Mouse (Mus musculus) heart, postnatal 10 days (tissue): Measurements from ENCODE around the gene Zcchc24. TPM values are rescaled to one million over a fixed set of nuclear protein-coding genes. Genes with fewer than 3 reads are reported as not detected.

Experiments
- DNase-seq, 2 experiments: peaks; one replicate each; pipeline ENCODE4 v3.0.0; 2021
- intact Hi-C: fragments of 180-260 bp; cut with DNase I; formaldehyde crosslinking; loops from one replicate; pipeline ENCODE4 v1.15.1; 2025
- total RNA-seq, 2 experiments: library from RNA; stranded (reverse); gene quantifications; 2 replicates each; pipeline ENCODE4 v1.2.3; 2021

Zcchc24 gene
- total RNA-seq, 2 experiments from 2014 or later, result 51.8 to 60.1 TPM

DNA sequence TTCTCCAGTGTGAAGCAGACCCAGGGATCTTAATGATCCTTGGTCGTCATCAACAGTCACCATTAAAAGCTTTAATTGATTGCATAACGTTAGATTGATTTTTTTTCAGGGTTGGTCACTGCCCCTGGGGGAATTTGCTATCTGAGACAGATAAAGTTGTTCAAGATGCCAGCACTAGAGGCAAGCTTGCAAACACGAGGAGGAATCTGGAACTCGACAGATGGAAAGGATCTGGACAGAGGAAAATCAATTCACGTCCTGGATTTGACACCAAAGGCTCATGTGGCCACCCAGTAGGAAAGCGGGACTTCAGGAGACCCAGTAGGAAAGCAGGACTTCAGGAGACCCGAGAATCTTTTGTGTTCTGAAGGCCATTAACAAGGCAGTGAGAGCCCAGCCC is 14.4 kb upstream of the Zcchc24 start:
- intact Hi-C loops, result no loop called here
- no peak for DNase-seq

DNA sequence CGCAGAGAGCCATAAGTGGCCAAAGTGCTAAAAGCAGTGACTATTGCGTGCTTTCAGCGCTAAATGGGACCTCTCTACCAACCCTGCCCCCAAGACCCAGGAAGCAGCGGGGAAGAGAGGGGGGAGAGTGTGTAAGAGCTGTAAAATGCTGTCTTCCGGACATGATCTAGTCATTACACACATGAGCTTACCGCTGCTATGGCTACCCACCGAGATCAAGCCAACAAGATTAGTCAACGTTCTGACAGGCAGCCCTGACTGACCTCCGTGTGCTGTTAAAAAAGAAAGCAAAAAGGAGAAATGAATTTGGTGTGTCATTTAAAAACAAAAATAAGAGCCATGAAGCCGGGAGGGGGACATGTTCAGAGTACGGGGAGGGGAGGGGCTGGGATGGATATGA is 11.8 kb upstream of the Zcchc24 start:
- no peak for DNase-seq
- intact Hi-C loops, result no loop called here

DNA sequence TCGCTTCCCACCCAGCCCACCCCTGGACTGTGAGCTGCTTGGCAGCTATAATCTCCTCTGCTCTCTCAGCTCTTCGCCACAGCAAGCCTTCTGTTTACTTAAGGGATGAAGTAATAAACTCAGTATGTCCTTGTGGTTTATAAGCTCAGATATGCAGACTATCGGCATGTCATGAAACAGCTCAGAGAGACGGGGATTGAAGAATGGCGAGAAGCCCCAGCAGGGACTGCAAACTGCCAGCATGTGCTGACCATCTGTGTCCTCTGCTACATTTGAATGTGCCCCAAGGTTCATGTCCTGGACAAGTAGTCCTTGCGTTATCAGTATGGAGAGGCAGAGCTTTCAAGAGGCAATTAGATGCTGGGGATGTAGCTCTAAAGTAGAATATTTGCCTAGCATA is 7.5 kb upstream of the Zcchc24 start:
- peak; percentile 51 to 63 for DNase-seq
- intact Hi-C loops, result no loop called here

DNA sequence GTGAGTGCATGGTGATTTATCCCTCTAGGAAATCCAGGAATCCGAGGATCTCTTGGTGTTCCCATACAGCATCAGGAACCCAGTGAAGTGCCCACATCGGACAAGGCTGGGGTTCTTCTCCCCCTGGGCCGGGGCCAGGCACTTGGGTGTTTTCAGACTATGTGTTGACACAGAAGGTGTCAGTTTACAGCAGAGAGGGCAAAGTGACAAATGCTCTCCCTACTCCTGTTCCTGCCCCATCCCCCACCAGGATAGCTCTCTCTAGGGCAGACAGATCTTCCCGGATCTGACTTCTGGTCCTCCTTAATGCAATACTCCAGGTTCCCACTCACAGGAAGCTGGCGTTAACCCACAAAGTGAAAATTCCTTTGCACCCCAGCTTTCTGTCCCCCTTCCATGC is 5.3 kb upstream of the Zcchc24 start:
- intact Hi-C loops, result no loop called here
- peak in 1 of 2 experiments; percentile 70 for DNase-seq

DNA sequence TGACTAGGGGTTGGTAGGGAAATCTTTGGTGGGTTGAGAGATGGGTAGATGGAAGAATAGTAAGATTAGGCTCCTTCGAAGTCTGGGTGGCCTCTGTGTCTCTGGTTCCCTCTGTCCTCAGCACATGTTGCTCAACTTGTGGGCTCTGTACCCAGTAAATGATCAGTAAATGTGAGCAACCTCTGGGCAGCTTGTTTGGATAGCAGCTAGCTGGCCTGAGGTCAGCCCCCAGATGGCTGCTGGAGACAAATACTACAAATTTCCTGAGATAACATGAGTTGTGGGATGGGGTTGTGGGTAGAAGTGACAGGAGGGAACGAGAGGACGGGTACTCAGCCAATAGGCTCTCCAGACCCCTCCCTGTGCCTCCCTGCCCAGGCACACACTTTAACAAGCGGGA is 4.2 kb upstream of the Zcchc24 start:
- no peak for DNase-seq
- intact Hi-C loops, result no loop called here

DNA sequence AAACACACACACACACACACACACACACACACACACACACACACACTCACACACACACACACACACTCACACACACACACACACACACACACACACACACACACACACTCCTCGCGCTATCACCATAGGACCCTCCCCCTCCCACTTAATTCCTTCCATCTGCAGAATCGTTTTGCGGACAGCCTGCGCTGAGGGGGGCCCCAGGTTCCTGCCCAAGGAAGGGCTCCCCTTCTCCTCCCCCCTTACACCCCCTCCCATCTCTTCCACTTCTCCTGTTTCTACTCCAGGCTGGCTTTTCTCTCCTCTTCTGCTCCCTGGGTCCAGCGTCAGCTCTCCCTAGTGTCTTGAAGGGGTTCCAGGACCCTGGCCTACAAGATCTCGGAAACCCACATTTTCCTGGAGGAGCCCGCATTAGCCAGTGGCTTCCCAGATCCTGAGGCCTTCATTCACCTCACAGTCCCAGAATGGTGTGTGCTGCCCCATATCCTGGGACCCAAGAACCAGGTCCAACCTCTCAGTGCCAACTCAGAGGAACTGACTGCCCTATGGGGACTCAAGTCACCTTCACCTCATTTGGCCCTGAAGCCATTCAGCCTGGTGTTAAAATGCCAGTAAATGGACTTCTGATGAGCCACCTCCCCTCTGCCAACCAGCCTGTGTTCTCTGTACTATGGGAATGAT is 927 bp upstream of the Zcchc24 start:
- intact Hi-C loops, result loop anchor here (2.0 kb wide), 2 partner anchors 31 to 61 kb away; no protein-coding TSS in a partner anchor
- DNase-seq, result no peak

DNA sequence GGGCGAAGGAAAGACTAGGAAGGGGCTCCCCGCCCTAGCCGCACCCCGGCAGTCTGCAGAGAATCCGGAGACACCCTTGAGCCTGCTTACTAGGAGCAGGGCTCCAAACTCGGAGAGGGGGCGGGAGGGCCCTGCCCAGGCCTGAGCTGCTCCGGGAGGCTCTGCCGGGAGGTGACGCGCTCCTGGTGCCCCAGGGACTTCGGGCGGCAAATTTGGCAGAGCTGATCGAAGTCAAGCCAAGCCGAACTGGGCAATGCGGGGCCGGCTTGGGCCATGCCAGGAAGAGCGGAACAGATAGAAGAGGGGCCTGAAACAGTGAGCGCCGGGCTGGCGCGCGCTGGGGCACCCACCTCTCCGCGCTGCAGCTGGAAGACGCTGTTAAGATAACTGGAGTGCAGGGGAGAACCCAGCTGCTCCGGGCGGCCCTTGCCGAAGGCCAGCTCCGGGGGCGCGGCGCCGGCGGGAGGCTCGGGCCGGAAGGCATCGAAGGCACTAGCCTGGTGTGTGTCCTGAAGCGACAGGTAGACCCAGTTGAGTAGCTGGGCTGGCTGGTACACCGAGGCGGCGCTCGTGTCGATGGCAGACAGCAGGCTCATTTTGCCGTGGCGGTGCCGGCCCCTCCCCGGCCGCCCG is 462 bp downstream of the Zcchc24 start:
- intact Hi-C loops, result loop anchor here (2.0 kb wide), 1 partner anchor 60 kb away; no protein-coding TSS in a partner anchor
- peak; percentile 79 to 80 for DNase-seq

DNA sequence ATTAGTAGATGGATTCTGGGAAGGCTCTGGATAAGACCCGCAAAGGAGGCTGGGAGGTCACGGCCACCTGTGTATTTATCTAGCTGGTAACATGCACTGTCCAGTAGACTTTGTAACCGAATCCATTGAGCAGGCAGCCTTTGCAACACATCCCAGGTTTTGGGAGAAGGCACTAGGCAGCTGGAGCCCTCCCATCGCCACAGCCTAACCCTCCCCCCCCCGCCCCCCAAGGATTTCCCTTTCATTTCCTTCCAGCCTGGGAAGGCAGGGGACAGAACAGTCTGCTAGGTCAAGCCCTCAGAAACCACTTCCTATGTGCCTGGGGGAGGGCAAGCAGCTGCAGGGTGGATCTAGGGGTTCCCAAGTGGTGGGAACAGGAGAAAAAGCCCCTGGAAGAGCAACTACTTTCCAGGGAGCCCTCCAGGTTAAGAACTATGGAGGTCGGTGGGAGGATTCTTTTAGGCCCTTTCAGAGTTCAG is 1.1 kb downstream of the Zcchc24 start:
- DNase-seq, result no peak
- intact Hi-C loops, result loop anchor here (2.0 kb wide), 1 partner anchor 59 kb away; no protein-coding TSS in a partner anchor

DNA sequence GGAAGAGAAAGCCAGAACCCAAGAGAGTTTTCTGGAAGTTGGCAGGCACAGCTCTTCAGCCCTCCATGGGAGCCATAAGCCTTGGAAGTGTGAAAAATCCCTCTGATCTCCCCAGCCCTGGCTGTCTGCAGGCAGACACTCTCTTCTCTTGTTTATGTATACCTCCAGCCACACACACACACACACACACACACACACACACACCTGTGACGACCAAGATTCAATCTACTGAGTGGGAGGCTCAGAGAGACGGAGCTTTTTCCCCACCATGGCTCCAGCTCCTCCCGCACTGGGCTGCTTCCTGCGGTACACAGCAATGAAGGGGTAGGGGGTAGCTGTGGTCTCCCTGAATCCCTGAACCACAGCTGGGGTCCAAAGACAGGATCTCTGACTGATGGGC is 2.4 kb downstream of the Zcchc24 start:
- intact Hi-C loops, result no loop called here

DNA sequence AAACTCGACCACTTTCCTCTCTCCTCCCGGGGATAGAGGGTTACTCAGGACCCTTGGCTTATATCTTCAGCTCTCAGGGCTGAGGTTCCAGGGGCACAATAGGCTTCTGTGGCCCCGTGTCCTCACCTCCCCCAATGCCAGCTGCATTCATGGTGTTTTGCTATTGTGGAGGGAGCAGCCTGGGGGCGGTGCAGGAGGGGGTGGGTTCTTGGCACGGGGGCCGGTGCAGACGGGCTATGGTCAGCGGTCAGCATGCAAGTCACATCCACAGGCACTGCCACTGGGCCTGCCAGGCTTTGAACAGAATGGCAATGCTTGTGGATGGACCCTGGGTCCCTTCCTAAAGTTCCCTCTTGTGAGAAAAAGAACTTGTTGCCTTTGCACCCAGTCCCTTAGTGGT is 2.9 kb downstream of the Zcchc24 start:
- no peak for DNase-seq
- intact Hi-C loops, result no loop called here

More for the DNA sequence above, 2.4 kb downstream of the Zcchc24 start:
- no peak for DNase-seq

DNA sequence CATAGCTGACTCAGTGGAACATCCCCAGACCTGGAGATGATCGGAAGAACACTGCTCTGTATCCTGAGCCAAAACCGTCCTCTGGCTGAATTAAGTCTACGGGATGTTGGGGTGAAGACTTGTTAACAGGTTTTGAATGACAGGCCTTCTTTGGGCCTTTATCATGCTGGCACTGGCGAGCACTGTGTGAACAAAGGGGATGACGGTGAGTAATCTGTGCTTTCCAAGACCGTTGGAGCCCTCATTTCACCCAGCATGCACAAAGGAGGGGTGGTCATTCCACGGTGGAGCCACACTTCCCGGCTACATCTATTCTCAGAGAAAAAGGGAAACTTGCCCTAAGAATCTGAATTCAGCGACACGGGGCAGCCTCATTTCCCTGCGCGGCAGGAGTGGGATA is 3.7 kb downstream of the Zcchc24 start:
- no peak for DNase-seq
- intact Hi-C loops, result no loop called here

DNA sequence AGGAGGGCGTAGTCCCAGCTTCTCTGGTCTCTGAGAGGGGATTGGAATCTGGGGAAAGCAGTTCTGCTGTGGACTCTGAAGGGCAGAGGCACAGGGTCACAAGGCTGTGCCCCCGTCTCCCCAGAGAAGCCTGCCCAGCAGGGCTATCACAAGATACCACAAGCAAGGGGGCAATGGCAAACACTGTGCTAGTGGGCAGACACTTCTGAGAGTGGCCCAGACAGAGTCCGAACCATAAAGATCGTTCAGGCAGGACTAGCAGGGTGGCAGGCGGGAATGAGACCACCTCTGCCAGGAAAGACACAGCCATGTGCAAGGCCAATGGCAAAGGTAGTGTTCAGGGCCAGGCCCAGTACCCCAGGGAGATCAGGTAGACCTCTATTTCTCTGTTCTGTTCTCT is 7.7 kb downstream of the Zcchc24 start:
- intact Hi-C loops, result no loop called here
- DNase-seq, result no peak

DNA sequence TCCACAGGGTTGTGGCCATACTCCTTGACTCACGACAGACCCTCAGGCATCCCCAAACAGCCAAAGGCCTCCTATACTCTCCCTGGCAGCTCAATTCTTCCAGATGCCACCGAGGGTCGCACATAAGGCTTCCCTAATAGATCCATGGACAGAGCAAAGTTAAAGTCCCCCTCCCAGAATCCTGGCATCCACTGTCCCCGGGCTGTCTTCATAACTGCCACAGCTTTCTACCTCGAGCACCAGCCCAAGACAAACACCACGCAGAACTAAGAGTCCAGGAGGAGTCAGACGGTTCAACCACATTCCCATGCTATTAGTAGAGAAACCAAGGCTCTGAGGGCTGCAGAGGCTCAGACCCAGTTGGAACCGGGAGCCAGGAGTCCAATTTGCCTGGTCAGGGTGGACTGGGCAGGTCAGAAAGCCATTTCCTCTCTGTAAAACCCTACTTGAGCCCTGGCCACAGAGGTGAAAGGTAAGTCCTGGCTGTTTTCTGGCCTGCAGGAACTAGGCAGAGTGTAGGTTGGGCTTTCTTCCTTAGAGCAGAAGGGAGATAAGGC is 8.8 kb downstream of the Zcchc24 start:
- no peak for DNase-seq
- intact Hi-C loops, result no loop called here

DNA sequence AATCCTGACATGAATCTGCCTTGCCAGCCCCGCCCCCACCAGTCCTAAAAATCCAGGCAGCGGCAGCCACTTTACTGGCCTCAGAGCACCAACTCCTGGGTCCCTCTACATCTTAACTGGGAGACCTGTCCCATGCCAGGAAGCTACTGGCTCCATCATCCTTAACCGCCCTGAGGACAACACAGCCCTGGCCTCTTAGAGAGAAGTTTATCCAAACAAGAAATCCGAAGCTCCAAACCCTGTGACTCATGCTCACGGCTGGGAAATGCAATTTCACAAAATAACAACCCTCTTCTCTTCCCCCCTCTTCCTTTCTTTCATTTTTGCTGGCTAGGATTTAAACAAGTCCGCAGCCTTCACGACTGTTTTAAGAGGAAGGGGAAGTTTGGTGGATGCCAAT is 9.3 kb downstream of the Zcchc24 start:
- intact Hi-C loops, result no loop called here

DNA sequence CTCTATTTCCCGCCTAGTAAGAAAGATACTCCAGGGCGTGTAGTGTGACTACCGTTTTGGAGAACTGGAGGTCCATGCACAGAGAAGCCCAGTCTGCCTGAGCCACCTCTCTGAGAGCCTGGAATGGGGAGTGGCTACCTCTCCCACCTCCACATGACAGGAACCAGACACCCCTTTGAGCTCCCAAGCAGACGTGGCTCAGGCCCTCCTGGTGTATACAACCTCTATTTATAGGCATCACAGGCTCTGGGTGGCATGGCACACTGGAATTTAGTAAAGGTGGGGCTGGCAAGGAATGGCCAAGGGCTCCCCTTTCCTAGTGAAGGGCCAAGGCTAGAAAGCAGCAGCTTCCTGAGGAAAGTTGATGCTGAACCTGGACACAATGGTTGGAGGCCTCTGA is 10.9 kb downstream of the Zcchc24 start:
- intact Hi-C loops, result no loop called here
- peak in 1 of 2 experiments; percentile 49 for DNase-seq

More for the DNA sequence above, 9.3 kb downstream of the Zcchc24 start:
- no peak for DNase-seq

DNA sequence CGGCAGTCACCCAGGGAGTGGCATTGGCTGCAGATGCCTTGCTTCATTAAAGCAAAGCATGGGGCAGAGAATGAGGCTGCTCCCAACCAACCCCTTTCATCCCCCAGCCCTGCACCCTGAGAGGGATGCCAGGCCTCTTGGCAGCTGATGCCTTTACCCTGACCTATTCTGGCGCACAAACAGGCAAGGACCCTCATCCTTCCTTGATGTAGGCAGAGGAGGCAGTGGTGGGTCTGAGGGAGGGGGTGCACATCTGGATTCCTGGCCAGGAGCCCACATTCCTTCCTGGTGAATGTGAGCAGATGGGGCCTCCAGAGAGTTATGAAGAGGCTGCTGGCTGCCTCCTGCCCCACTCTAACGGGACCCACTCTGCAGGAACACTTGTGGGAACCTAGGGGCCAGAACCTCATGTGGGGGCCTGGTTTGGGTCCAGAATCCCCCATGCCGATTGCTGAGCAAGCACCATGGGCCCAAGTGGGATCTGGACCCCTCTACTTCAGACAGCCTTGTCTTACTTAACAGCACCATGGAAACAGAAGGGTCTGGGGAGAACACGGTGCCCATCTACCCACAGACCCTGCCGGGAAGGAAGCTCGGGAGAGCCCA is 12.4 kb downstream of the Zcchc24 start:
- no peak for DNase-seq
- intact Hi-C loops, result no loop called here

DNA sequence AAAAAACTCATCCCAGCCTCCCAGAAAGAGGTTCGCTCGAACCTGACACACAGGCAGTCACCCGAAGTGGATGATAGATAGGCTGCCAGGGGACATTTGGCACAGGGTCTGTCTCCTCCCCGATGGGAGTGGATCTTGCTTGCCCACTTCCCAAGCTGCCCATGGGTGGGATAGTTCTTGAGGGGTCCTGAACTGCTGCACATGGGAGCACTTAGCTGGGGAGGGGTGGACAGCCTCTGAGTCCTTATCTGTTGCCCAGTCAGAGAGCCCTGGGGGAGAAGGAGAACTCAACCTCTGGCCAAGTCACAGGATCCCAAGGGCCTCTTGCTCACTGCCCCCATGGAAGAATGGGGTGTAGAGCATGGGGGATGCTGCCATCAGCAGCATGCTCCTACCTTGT is 13.3 kb downstream of the Zcchc24 start:
- DNase-seq, result no peak

DNA sequence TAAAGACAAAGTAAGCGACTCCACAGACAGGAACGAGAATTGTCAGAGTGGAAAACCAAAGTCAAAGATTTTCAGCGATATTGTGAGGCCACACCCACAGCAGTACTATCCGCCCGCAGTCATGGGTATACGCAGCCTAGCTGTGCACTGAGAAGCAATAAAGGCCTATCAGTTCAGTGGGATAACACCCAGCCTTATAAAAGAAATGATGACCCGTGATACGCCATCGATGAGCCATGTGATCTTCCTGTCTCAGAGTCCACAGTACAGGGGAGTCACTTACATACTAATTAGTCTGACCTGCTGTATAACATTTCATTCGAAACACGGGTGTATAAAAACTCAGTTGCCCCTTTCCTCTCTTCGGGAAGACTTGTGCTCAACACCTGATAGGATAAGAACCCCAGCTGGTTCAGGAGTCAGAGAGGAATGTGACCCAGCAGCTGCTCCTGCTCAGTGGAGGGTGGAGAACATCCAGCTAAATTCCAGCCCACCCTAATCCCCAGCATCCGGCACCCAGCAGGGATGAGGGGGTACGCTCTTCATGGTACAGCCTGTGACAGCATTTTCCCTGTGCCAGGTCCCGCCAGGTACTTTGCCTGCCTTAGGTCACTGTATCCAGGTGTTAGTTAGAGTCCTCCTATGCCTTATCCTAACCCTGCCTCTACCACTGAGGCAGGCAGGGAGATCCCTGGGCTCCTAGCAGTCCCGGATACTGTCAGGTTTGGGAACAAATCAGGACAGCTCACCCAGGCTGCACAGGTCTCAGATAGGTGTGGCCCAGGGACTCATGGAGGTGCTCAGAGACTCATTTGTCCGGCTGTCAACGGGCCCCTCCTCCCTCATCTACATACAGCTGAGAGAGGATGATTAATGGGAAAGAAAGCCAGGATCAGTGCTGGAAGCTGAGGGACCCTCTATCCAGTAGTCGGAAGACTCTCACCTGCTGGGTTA is 14.0 kb downstream of the Zcchc24 start:
- intact Hi-C loops, result no loop called here
- DNase-seq, result no peak

More for the DNA sequence above, 13.3 kb downstream of the Zcchc24 start:
- intact Hi-C loops, result no loop called here

DNA sequence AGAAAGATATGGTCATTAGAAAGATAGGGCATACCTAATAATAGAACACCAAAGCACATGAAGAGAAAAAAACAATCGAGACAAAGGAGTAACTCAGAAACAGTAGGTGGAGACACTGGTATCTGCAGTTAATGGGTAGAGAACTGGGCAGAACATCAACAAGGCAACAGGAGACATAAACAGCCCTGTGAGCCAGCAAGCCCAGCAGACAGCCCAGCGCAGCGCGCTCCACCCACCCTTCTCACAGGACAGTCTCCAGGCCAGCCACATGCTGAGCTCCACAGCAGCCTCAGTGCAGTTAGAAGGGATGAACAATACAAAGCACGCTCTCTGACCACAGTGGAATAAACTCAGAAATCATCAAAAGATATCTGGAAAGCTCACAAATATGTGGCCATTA is 15.8 kb downstream of the Zcchc24 start:
- intact Hi-C loops, result no loop called here
- DNase-seq, result peak in 1 of 2 experiments; percentile 64

DNA sequence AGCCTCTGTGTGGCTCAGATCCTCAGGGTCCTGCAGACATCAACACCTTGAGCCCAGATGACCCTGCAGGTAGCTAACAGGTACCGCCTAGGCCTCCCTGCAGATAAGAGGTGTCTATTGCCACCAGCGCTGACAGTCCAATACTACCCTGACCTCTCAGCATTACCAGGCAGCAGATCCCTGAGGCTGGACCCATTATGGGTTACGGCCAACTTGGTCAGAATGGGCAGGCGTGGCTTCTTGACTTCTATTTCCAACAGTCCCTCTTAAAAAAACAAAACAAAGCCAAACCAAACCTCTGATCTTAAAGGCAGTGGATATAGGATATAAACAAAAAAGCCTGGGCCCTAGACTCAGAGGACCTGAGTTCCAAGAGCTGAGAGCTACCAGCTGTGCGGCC is 17.8 kb downstream of the Zcchc24 start:
- DNase-seq, result no peak
- intact Hi-C loops, result no loop called here
